Mouse (Mus musculus) erythroid progenitor cell, adult 5-6 weeks (primary cell): ENCODE data around the gene Cdca5. TPM values are rescaled to one million over a fixed set of nuclear protein-coding genes. Genes with fewer than 3 reads are reported as not detected.
"Not testable (repeated sequence)": the region's sequence is repeated elsewhere in the genome, so short reads cannot be mapped to it uniquely, and the experiment has no call there.

Source experiments
- ATAC-seq: replicated peaks from 2 replicates; pipeline ENCODE4 v1.8.0; 2016; ENCODE audit warnings: moderate number of reproducible peaks, mild to moderate bottlenecking, moderate TSS enrichment, inconsistent platforms; ENCODE audit not compliant: poor library complexity, low FRiP score, severe bottlenecking
- total RNA-seq, 2 experiments: library from RNA; stranded (forward) in 1 of 2; stranded (reverse) in 1 of 2; fragments of 150-400 nt in 1 of 2; fragments of 186-747, 209-891 nt in 1 of 2; gene quantifications; 2 replicates each; pipeline versions ENCODE4 v1.2.3 to v1.2.4; 2015 to 2017; ENCODE audit warnings: low replicate concordance in 2 of 2

Cdca5 gene
- total RNA-seq (2015; ENCODE audit: low replicate concordance), result 70.3 and 72.1 TPM in 2 replicates
- 56.7 and 64.8 TPM in 2 replicates for total RNA-seq (2017; ENCODE audit: low replicate concordance)

GRCm38 (mm10) chr19:6084478-6085248 lies at the start of gene Cdca5, which contains the start of gene Zfpl1:
Gene Cdca5 (plus strand): TSS chr19:6084983.
Gene Zfpl1 (minus strand): TSS chr19:6084956.
- peak; percentile 91 for ATAC-seq

GRCm38 (mm10) chr19:6035966-6036585 lies 48.7 kb upstream of the Cdca5 start:
- no peak for ATAC-seq

GRCm38 (mm10) chr19:6037695-6038094 lies 47.1 kb upstream of the Cdca5 start:
- no peak for ATAC-seq

GRCm38 (mm10) chr19:6038326-6038725 lies 46.5 kb upstream of the Cdca5 start:
- ATAC-seq, result no peak

GRCm38 (mm10) chr19:6040002-6040401 lies 44.8 kb upstream of the Cdca5 start:
- ATAC-seq, result no peak

DNA sequence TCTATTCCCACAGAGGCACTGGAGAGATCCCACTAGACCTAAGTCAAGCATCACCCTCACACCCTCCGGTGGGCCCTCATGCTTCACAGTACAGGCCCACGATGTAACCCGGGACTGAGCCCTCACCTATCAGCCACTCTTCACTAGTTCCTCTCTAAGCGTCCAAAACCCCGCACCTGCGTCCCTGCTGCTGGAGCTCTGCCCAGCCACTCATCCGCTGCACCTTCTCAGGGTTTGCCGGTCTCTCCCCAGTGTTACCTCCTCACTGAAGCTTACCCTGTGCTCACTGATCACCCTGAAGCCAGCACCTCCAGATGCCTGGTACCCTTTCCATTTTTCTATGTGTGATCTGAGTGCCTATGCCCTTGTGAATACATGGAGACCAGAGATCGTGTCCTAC lies 42.5 kb upstream of the Cdca5 start:
- ATAC-seq, result no peak

- ATAC-seq, result not testable (repeated sequence)
Observed at GRCm38 (mm10) chr19:6044102-6044501, 40.7 kb upstream of the Cdca5 start.

DNA sequence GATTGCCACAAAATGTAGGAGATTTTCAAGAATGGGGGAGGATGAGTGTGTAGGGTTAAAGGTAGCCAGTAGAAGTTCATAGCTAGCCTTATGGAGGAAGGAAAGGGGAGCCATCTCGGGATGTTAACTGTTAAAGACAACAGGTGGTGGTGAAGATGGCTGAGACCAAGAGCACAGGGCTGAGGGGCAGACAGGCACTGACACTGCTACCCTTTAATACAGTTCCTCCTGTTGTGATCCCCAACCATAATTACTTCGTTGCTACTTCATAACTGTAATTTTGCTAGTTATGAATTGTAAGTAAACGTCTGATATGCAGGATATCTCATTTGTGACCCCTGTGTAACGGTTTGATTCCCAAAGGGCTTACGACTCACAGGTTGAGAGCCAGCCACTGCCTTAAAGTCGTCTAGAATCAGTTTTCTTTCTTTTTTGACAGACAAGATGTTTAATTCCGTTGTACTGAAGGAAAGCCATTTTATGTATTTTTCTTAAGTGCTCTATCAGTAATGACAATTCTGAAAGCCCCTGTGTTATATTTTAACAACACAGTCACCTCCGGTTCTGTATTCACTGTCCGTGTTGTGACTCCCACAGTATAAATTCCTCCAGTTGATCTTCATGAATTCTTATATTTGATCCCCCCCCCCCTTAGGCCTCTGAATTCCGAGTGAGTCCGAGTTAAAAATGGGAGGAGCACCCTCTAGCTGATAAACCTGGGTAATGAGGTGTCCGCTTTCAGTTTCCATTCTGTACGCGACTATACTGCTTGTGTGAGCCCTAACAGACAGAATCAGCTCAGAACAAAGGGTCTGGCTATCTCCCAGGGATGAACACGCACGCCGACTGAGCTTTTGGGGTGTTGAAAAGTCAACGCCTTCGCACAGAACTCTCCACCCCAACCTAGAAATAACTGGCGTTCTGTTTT lies 39.2 kb upstream of the Cdca5 start:
- peak; percentile 70 for ATAC-seq

- ATAC-seq, result peak; percentile 87
Observed at GRCm38 (mm10) chr19:6046294-6047153, 38.3 kb upstream of the Cdca5 start, which contains the start of gene Syvn1. Gene Syvn1 (plus strand): TSS chr19:6046576.

DNA sequence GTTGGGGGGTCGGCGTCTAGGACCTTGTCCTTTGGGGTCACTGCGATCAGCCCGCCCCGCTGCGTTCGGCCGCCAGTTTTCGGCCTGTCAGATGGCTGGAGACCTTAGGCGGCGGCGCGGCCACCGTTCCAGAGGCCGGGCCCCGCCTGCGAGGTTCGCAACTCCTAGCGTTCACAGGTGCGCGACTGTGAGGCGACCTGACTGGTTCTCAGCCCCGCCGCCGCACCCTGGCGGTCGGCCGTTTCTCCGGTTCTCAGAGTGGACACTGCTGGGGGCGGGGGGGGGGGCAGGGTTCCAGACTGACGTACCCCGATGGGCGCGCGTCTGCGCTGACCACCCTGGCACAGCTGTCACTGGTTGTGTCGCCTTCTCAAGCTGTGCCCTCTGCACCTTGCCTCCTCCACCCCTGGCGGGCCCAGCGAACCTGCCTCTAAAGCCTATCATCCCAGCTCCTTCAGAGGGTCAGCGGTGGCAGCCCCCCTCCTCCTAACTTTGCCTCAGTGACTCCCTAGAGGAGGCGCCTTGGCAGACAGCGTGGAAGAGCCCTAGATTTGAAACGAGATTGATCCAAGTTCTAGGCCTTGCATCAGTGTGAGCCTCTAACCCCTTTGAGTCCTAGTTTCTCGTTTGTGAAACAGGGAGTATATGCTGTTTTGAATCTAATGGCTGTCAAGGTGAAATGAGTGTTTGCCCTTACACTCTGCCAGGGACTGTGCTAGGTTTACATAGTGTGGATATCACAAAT lies 37.5 kb upstream of the Cdca5 start:
- ATAC-seq, result peak; percentile 15; the same call in 1 of the 2 replicates

DNA sequence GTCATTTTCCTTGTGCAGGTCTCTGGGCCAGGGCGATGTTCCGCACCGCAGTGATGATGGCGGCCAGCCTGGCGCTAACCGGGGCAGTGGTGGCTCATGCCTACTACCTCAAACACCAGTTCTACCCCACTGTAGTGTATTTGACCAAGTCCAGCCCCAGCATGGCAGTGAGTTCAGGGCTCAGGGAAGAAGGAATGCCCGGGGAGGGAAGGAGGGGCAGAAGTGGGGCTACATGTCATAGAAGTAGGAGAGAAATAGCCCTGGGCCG lies 37.0 kb upstream of the Cdca5 start:
- no peak for ATAC-seq

DNA sequence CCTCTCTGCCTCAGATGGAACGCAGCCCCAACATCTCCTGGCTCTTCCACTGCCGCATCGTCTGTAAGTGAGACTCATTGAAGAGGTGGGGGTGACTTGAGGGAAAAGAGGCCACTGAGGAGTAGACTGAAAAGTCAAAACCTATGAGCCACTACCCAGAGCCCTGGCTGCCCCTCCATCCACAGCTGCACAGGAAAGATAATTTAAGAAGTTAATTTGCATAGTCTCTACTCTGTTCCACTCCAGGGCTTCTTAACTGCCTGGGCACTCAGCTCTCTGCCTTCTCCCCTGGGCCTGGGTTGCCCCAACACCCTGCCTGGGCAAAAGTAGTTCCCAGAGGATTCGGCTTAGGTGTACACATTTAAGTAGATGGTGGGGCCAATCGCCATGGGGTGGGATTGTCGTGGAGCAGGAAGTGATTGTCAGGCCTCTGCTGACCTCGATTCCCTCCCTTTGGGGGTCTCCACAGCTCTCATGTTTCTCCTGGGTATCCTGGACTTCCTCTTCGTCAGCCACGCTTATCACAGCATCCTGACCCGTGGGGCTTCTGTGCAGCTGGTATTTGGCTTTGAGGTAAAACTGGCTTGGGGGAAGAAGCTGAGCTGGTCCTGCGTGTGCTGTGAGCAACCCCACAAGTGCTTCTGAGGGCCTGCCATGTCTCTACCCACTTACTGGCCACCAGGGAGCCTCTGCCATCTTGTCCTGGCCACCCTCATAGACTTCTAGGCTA lies 35.9 kb upstream of the Cdca5 start:
- no peak for ATAC-seq

- no peak for ATAC-seq
Observed at GRCm38 (mm10) chr19:6052516-6052915, 32.3 kb upstream of the Cdca5 start.

- ATAC-seq, result no peak
Observed at GRCm38 (mm10) chr19:6054296-6054695, 30.5 kb upstream of the Cdca5 start.

- no peak for ATAC-seq
Observed at GRCm38 (mm10) chr19:6056696-6057095, 28.1 kb upstream of the Cdca5 start.

- ATAC-seq, result peak; percentile 81
Observed at GRCm38 (mm10) chr19:6057313-6058096, 27.3 kb upstream of the Cdca5 start, which contains the start of the genes Mrpl49 and Fau. Gene Mrpl49 (minus strand): TSS chr19:6057785. Gene Fau (plus strand): TSS chr19:6057844.

DNA sequence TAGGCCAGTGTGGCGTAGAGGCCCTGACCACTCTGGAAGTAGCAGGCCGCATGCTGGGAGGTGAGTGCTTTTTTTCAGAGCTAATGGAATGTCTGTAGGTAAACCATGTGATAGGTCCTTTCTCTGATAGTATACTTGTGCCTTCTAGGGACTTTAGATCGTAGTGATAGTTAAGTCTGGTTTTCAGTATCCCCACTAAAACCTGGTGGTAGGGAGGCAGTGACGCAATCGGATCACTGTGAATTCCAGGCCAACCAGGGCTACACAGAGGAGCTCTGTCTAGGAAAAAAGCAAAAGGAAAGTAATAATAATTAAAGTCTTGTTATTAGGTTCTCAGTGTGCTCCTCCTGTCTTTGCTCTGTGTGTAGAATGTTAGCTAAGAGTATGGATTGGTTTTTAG lies 26.3 kb upstream of the Cdca5 start:
- no peak for ATAC-seq
